Mouse (Mus musculus) cerebellum, postnatal 14 days (tissue): ENCODE measurements around the gene Tktl1.
"Not testable (repeated sequence)": the region's sequence is repeated elsewhere in the genome, so short reads cannot be mapped to it uniquely, and the experiment has no call there.

Source experiments
- DNase-seq, 2 experiments: peaks; one replicate each; pipeline ENCODE4 v3.0.0; 2021; ENCODE audit warnings: mixed read lengths in 2 of 2

The Tktl1 gene

DNA sequence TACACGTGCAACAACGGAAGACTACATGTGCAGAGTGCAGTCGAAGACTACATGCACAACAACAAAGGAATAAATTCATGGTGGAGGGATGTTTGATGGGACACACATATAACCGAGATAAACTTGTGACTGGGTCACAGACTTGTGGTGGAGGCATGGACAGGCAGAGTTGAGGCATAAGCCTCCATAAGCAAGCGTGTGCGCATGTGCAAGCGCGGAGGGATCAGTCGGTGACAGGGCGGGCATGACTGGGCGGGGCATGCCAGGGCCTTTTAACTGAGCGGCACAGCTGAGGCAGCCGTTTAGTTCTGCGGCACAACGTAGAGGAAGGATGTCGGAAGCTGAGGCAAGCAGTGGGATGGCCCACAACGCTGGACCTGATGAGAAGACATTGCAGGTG is at the start of gene Tktl1:
Gene Tktl1 (plus strand): TSS at position 301 of the 400 bp plus-strand sequence.
- DNase-seq, result no peak

DNA sequence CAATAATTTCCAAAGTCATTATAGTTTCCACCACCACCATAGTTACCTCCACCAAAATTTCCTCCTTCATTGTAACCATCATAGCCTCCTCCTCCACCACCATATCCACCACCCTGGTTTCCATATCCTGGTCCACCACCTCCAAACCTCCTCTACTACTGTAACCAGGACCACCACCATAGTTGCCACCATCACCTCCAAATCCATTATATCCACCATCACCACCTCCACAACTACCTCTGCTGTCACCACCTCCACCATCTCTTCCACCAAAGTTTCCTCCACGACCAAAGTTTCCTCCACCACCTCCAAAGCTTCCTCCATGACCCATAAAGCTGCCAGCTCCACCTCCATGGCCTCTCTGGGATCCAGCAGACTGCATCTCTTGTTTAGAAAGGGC is 41.8 kb upstream of the Tktl1 start, which contains the start of gene Mecp2:
Gene Mecp2 (minus strand): TSS at position 101 of the 400 bp plus-strand sequence.
- DNase-seq, result not testable (repeated sequence)

DNA sequence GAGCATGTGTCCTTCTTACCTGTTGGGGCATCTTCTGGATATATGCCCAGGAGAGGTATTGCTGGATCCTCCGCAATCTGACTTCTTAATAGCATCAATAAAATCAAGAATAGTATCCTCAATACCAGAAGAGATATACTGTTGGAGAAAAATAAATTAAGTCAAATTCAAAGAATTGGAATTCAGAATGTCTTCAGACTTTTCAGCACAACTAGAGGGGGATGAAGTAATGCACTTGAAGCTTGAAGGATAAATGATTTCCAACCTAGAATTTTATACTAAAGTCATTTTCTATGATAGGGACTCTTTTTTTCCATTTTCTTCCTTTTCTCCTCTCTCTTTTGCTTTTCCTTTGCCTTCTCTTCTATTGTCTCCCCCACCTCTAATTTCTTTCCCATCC is 9.3 kb upstream of the Tktl1 start, which contains the start of gene Tex28:
Gene Tex28 (minus strand): TSS at position 101 of the 400 bp plus-strand sequence.
- no peak for DNase-seq

DNA sequence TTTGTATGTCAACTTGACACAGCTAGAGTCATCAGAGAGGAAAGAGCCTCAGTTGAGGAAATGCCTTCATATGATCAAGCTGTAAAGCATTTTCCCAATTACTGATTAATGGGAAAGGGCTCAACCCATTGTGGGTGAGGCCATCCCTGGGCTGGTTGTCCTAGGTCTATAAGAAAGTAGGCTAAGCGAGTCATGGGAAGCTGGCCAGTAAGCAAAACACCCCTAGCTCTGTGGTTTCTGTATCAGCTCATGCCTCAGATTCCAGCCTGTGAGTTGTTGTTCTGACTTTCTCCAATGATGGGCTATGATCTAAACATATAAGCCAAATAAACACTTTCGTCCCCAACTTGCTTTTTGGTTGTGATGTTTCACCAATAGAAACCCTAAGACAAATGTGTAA is 26.5 kb downstream of the Tktl1 start:
- no peak for DNase-seq

DNA sequence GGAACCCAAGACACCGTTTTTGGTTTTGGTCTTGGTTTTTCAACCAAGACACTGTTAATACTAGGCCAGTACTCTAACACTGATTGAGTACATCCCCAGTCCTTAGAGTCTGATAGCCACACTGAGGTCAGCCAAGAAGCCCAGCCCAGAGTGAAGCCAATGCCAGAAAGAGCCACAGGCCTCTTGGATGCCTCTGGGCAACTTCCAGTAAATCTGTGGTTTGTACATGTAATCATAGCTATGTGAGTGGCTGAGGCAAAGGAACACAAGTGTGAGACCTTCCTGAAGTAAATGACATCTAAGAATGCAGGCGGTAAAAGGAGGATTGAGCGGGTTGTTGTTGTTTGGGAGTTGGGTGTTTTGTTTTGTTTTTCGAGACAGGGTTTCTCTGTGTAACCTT is 41.4 kb downstream of the Tktl1 start:
- DNase-seq, result no peak

DNA sequence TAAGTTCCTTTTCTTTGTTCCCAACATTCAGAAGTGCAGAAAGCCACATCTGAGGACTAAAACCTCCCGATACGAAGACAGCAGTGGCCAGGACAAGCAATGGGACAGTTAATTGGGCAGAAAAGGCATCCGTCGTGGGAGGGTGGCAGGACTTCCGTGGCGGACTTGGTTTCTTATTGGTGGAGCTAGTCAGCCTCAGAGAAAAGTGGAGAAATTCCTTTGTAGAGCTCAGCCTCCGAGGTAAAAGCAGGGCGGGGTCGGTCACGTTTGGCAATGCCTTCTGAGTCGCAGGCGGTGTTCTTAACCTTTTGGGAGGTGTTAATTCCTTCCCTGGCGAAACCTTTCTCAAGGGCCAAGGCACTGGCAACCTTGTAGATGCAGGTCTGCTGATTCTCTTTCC is 42.4 kb downstream of the Tktl1 start:
- DNase-seq, result no peak

DNA sequence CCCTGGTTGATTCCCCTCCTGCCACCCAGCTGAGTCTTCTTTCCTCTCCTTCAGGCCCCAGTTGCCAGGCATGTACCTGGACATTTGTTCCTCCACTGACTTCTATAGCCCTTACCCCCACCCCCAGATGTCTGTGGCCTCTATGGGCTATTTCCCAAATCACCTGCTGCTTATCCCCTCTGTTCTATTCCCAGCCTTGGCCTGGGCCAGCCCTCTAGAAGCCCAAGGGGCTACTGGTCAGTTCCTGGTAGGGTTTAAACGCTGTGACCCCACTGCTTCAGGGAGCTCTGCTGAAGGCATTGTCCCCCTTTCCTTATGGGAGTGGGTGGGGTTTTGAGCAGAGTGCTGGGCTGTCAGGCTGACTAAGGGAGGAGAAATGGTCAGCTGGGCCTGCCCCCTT is 43.0 kb downstream of the Tktl1 start:
- DNase-seq, result not testable (repeated sequence)

DNA sequence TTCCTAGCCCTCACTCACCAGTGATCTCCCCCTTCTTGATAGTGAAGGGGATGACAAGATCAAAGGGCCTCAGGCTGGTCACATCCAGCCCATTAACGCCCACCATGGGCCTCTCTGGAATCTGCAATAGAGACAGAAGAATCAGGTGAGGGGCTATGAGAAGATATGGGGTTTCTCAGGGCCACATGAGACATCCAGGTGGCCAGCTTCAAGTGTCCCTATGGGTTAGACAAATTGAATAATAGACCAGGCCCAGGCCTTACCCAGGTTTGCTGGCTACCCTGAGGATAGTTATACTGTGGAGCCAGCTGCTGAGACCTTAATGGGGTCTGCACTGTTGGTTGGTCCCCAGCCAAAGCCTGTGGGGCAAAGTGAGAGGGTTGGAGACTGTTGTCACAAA is 53.0 kb downstream of the Tktl1 start:
- no peak for DNase-seq

DNA sequence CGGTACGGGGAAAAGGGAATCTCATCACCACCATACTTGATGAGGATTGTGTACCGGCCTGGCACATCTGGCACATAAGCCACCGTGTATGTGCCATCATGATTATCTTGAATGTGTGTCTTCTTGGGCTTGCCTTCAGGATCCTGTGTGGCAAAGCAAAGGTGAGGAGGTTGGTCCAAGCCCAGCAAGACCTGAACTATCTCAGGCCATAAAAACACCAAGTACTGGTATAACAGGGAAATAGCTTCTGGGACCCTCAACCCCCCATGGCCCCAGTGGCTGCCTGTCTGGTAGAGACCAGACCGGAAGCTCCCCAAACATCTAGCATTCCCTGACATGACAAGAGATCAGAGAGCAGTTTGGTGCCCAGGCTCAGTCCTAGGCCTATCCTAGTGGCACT is 56.1 kb downstream of the Tktl1 start:
- no peak for DNase-seq

DNA sequence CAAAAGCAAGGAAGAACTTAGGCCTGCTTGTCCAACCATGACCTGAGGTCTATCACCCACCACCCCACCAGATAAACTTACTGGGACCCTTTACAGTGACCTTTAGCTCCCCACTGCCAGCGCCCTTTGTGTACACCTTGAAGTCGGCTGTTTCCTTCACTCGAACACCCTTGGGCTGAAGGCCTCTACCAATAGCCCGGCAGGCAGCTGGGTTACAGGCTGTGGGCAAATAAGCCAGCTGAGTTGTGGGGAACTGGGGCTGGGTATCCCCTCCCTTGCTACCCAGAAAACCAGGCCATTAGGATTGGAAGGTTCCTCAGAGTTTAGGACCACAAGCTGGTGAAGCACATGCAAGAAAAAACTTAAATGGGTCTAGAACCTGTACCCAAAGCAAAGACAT is 63.3 kb downstream of the Tktl1 start:
- no peak for DNase-seq

DNA sequence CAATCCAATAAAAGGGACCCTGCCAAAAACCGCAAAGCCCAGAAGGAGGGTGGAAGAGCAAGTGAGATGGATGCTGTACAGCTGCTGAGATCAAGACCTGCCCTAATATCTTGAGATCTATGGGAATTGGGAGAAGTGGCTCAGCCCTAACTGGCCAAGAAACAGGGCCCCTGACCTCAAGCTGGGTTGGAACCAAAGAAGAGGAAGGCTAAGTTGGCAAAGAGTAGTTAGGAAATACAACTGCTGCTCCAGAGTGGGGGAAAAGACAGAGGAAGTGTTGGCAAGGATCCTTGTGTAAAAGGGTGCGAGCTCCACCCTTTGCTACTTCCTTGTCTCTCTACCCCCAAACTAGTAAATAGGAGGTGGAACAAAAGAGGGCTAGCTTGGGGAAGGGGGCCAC is 66.3 kb downstream of the Tktl1 start:
- no peak for DNase-seq

DNA sequence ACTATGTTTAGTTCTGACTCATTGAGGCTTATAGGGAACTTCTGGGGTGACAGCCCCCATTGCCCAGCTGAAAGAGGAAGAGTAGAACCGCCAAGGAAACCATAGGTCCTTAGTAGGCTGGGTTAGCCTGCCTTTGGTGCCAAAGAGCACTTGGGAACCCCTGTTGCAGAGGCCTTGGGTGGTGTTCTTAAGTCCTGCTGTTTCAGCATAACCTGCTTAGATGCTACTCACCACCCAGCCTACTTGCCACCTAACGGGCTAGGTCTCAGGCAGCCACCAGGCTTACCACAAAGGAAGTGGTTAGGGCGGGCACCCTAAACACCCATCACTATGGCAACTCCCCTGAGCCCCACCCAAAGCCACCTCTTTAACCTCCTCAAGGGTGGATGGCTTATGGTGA is 66.7 kb downstream of the Tktl1 start:
- no peak for DNase-seq

DNA sequence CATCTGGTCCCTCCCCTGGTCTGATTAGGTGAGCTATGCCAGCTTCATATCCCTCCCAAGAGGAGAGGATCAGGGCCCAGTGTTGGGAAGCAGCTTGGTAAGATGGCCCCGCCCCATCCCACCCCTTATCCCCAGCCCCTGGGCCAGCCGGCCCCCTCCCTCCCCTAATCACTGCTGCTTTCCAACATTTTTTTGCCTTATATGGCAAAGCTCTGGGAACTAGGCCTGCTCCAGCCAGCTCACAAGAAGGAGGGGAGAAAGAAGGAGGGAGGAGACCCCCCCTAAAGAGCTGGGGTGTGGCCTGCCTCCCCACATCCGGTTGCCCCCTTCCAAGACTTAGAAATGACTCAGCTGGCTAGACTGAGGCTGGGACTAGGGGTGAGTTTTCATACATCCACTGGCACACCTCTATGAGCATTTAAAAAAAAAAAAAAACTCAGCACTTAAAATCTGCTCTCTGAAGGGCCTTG is 67.6 kb downstream of the Tktl1 start:
- peak; percentile 16 to 18 for DNase-seq

DNA sequence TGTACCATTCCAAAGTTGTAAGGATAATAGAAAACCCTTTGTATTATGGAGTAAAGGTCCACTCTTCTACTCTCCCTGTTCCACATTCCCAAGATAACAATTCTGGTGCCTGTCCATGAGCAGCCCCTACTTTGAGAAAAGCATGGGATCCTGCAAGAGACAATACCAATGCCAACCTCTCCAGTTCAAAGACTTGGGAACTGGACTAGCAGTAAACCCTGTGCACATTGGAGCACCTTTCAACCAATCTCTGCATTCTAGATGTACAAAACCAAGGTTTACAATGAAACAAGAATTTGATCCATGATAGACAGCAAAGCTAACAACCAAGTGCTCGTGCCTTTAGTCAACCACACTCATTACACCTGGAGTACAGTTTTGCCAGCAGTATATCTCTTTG is 68.0 kb downstream of the Tktl1 start:
- DNase-seq, result no peak

DNA sequence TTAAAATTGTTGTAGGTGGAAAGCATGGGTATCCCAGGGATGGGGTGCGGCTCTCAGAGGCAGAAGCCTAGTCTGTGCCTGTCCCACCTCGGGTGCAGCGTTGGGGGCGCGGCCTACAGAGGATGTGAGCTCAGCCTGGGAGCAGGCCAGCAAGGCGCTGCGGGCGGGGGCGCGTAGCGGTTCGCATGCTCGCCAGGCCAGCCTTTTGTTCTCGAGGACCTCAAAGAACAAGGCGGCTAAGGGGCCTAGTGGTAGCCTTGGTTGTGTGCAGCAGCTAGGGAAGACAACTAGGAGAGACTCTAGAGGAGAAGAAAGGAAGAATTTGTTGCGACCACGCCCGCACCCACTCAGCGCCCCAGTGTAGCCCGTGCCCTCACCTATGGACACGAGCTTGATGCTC is 68.6 kb downstream of the Tktl1 start:
- DNase-seq, result peak; percentile 84 to 89

DNA sequence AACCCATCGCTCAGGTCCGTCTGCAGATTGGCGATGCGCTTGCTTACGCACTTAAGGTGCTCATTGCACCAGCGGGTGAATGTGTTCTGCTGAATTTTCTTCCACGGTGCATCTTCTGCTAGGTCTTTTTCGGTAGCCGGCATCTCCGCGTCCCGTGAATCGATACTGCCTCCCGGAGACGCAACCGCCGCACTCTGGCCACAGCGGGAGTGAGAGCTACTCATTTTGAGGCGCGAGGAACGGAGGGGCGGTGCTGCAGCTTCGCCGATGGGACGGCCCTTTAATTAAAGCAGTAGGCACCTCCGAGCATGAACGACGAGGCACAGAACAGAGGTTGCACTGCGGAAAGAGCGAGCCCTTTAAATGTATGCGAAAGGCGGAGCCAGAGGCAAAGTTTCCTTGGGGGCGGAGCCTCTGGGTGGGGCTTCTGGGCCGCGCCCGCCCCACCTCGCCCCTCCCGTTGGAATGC is 69.2 kb downstream of the Tktl1 start:
- peak; percentile 87 for DNase-seq

DNA sequence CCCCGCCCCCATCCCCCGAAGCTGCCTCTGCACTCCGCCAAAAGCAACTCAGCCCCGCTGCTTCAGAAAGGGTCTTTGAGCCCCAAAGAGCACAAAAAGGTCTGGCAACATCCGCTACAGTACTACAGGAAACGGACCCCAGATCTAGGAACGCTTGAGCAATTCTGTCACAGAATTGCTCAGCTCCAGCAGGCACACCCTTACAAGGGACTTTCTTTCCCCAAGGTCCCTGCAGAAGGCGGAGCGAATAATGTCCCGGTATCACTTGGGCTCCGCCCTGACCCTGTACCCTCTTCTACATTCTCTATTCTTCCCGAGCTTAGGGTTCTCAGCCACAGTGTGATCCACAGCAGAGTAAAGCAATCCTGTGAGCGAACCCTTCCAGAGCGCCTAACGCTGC is 69.6 kb downstream of the Tktl1 start:
- no peak for DNase-seq

DNA sequence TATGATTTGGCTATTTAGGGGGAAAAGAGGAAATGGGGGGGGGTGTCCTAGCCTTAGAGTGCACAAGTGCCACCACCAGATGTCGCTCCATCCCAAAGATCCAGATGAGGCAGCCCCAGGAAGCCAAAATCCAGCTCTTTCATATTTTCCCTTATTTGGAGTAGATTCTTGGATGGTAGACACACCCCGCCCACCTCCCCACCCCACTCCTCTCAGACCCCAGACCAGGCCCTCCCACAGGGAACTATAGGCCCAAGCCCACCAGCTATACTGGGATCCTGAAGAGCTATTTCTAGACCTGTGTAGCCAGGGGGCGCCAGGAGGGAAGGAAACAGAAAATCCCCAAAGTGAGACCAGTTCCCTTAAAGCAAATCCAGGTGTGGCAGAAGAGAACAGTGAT is 71.6 kb downstream of the Tktl1 start:
- DNase-seq, result peak; percentile 67 to 85

DNA sequence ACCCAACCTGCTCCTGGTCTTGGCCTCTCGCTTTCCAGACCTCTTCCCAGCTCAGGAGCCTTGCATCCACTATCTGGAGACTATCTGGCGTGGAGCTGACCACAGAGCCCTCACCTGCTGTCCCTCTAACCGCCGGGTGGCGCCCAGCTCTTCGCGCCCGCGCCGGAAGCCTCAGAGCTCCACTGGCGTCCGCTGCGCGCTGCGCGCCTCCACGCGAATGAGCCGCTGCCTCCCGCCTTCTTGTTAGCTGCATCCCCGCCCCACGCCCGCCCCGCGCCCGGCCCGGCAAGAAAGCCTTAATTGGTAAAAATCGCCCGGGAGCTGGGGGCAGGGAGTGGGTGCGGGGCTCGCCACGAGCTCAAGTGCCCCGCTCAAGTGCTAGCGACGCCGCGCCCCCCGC is 72.6 kb downstream of the Tktl1 start, which contains the start of gene Flna:
Gene Flna (minus strand): TSS at position 206 of the 400 bp plus-strand sequence.
- DNase-seq, result peak; percentile 78 to 81

DNA sequence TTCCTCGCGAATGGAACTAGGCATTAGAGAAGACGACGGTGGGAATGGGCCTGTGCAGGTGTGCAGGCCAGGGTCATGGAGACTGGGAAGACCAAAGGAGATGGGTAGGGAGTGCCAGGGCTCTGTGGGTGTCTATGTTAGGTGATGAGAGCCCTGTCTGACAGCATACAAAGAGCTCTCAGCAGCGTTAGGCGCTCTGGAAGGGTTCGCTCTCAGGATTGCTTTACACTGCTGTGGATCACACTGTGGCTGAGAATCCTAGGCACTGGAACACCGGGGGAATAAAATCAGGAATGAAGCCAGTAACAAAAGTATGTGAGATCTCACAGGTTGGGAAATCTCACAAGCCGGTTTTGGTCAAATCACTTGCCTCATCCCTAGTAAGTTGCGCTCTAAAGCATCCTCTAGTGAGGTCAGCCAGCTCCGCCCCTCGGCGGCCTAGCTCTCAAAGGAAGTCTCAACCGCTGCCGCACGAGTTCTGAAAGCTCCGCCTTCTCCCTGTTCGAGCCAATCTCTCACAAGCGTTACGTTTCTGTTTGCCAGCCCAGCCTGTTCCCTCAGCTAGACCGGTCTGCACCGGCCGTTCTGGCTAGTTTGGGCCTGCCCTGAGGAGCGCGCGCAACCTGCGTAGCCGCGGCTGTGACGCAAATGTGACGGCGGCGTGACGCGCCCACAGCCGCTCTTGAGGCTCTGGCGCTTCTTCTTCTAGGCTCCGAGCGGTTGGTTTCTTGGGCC is 77.3 kb downstream of the Tktl1 start, which contains the start of gene Emd:
Gene Emd (plus strand): TSS at position 535 of the 735 bp plus-strand sequence.
- peak; percentile 89 to 90 for DNase-seq

DNA sequence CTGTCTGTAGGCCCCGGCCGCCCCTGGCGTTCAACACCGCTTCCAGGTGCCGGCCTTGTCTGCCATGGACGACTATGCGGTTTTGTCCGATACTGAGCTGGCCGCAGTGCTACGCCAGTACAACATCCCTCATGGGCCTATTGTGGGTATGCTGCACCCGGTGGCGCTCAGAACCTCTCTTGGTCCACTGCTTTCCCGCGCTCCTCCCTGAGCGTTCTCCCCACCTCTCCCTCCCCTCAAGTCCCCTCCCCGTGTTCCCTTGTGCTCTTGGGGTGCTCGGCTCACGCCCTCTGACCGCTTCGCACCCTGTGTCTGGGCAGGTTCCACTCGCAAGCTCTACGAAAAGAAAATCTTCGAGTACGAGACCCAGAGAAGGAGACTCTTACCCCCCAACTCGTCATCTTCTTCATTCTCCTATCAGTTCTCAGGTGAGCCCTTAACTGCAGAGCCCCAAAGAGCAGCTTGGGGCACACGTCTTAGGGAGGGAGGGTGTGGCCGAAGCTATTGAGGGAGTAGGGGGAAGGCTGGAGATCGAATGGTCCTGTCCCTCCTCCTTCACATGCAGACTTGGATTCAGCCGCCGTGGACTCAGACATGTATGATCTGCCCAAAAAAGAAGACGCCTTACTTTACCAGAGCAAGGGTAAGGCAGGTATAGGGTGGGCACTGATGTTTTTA is 78.0 kb downstream of the Tktl1 start:
- no peak for DNase-seq

DNA sequence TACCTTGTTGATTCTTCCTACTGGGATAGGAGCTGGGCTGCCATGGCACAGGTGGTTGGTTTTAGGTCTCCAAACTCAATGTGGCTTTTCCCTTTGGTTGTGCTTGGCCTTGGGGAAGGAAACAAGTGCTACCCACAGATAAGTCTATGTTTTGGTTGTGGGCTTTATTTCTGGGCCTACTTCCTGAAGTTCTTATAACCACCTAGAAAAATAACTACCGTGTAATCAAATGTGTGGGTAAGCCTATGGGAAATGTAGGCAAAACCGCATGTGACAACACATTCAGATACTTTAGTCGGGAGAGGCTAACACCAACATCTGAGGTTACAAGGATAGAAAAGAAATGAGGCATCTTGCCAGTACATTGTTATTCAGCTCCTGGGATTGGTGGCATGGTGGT is 80.7 kb downstream of the Tktl1 start:
- DNase-seq, result no peak
